Mouse (Mus musculus) heart, postnatal 14 days (tissue): ENCODE results near the gene Zbtb25. TPM values are rescaled to one million over a fixed set of nuclear protein-coding genes. Genes with fewer than 3 reads are reported as not detected.

Source experiments
- DNase-seq, 2 experiments: peaks; one replicate each; pipeline ENCODE4 v3.0.0; 2021 to 2022
- intact Hi-C: fragments of 180-260 bp; cut with DNase I; formaldehyde crosslinking; loops from one replicate; pipeline ENCODE4 v1.15.1; 2025
- long read RNA-seq, 2 experiments: library from polyadenylated mRNA; stranded (forward); transcript quantifications; one replicate each; pipeline ENCODE4 v2.0.0; 2021
- total RNA-seq, 2 experiments: library from RNA; stranded (reverse); gene quantifications; 2 replicates each; pipeline ENCODE4 v1.2.3; 2021

Gene Zbtb25
- 1 to 10 TPM; 7.5 to 8.3 TPM for total RNA-seq
- long read RNA-seq, experiment 1, transcript Zbtb25-204 (3 exons, 1,672 nt): major isoform, 10 of 15 reads
- long read RNA-seq, experiment 1, partial matches to known transcripts: 0 of 15 reads
- long read RNA-seq, experiment 1, other reads (novel, unspliced or antisense): 4 of 15 reads
- long read RNA-seq, experiment 2, partial matches to known transcripts: 0 of 10 reads
- long read RNA-seq, experiment 2, other reads (novel, unspliced or antisense): 5 of 10 reads

GRCm38 (mm10) chr12:76369206-76369977 lies at the start of gene Zbtb25:
Gene Zbtb25, minus strand, starts transcription at chr12:76369602.
- intact Hi-C loops: no loop called here
- DNase-seq: peak; percentile 88 to 89

GRCm38 (mm10) chr12:76418346-76418745 lies 48.9 kb upstream of the Zbtb25 start:
- intact Hi-C loops: no loop called here
- no peak for DNase-seq

- peak; percentile 40 for DNase-seq
- intact Hi-C loops: no loop called here
Observed at GRCm38 (mm10) chr12:76417433-76417854, 48.0 kb upstream of the Zbtb25 start, which contains the start of gene Ppp1r36. Gene Ppp1r36, plus strand, starts transcription at chr12:76417538.

GRCm38 (mm10) chr12:76415383-76416010 lies 46.1 kb upstream of the Zbtb25 start:
- intact Hi-C loops: no loop called here
- peak in 1 of 2 experiments; percentile 37 for DNase-seq

GRCm38 (mm10) chr12:76409166-76409565 lies 39.8 kb upstream of the Zbtb25 start:
- no peak for DNase-seq
- intact Hi-C loops: loop anchor here (5.0 kb wide), 2 partner anchors 63 to 188 kb away; no protein-coding TSS in a partner anchor

- no peak for DNase-seq
- intact Hi-C loops: loop anchor here (5.0 kb wide), 2 partner anchors 65 to 190 kb away; no protein-coding TSS in a partner anchor
Observed at GRCm38 (mm10) chr12:76407184-76407583, 37.8 kb upstream of the Zbtb25 start.

- DNase-seq: peak; percentile 5 to 11
- intact Hi-C loops: loop anchor here (5.0 kb wide), 2 partner anchors 66 to 191 kb away; no protein-coding TSS in a partner anchor
Observed at GRCm38 (mm10) chr12:76405971-76406370, 36.6 kb upstream of the Zbtb25 start.

- intact Hi-C loops: loop anchor here (5.0 kb wide), 2 partner anchors 67 to 192 kb away; no protein-coding TSS in a partner anchor
- DNase-seq: peak; percentile 17 to 22
Observed at GRCm38 (mm10) chr12:76405183-76405970, 36.0 kb upstream of the Zbtb25 start.

- peak in 1 of 2 experiments; percentile 39 for DNase-seq
- intact Hi-C loops: loop anchor here (5.0 kb wide), 2 partner anchors 67 to 192 kb away; no protein-coding TSS in a partner anchor
Observed at GRCm38 (mm10) chr12:76404836-76405182, 35.4 kb upstream of the Zbtb25 start.

GRCm38 (mm10) chr12:76403886-76404537 lies 34.6 kb upstream of the Zbtb25 start, which contains the start of gene Hspa2:
Gene Hspa2, plus strand, starts transcription at chr12:76404176.
- intact Hi-C loops: loop anchor here (2.0 kb wide), 1 partner anchor 33 kb away; the partner anchor contains the start of gene Zbtb1
- peak; percentile 99 for DNase-seq

- no peak for DNase-seq
- intact Hi-C loops: loop anchor here (2.0 kb wide), 1 partner anchor 32 kb away; the partner anchor contains the start of gene Zbtb1
Observed at GRCm38 (mm10) chr12:76402991-76403885, 33.8 kb upstream of the Zbtb25 start.

GRCm38 (mm10) chr12:76401674-76402073 lies 32.3 kb upstream of the Zbtb25 start:
- intact Hi-C loops: loop anchor here (2.0 kb wide), 1 partner anchor 31 kb away; the partner anchor contains the start of gene Zbtb1
- no peak for DNase-seq

- intact Hi-C loops: no loop called here
- DNase-seq: no peak
Observed at GRCm38 (mm10) chr12:76397281-76397680, 27.9 kb upstream of the Zbtb25 start.

GRCm38 (mm10) chr12:76392979-76393378 lies 23.6 kb upstream of the Zbtb25 start:
- intact Hi-C loops: no loop called here
- DNase-seq: no peak

GRCm38 (mm10) chr12:76391595-76392271 lies 22.3 kb upstream of the Zbtb25 start:
- DNase-seq: no peak
- intact Hi-C loops: no loop called here

- intact Hi-C loops: no loop called here
Observed at GRCm38 (mm10) chr12:76388794-76389193, 19.4 kb upstream of the Zbtb25 start.

GRCm38 (mm10) chr12:76385342-76385741 lies 15.9 kb upstream of the Zbtb25 start:
- intact Hi-C loops: no loop called here
- no peak for DNase-seq

More at GRCm38 (mm10) chr12:76388794-76389193, 19.4 kb upstream of the Zbtb25 start:
- no peak for DNase-seq

GRCm38 (mm10) chr12:76380151-76380550 lies 10.7 kb upstream of the Zbtb25 start:
- intact Hi-C loops: no loop called here
- DNase-seq: no peak
